Mouse (Mus musculus) small intestine, adult 2 months (tissue): ENCODE data around the gene Cd93. TPM values are rescaled to one million over a fixed set of nuclear protein-coding genes. Genes with fewer than 3 reads are reported as not detected.

Experiments
- H3K27ac ChIP-seq: fragments of 200-500 bp; 2 replicates; pipeline ENCODE4 v1.5.1; 2012; ENCODE audit warnings: low read depth, low read length, control low read depth, inconsistent platforms; ENCODE audit not compliant: insufficient read depth
- H3K27me3 ChIP-seq: fragments of 200-500 bp; 2 replicates; pipeline ENCODE4 v1.6.1; 2012; ENCODE audit warnings: mild to moderate bottlenecking, moderate library complexity, low read length, inconsistent platforms; ENCODE audit not compliant: control insufficient read depth, insufficient read depth
- H3K36me3 ChIP-seq: fragments of 200-500 bp; 2 replicates; pipeline ENCODE4 v1.6.1; 2012; ENCODE audit warnings: mild to moderate bottlenecking, low read length, control low read depth, inconsistent platforms; ENCODE audit not compliant: control insufficient read depth, insufficient read depth
- H3K4me1 ChIP-seq: fragments of 200-500 bp; 2 replicates; pipeline ENCODE4 v1.6.1; 2012; ENCODE audit warnings: low read length, inconsistent platforms, mixed read lengths; ENCODE audit not compliant: control insufficient read depth, insufficient read depth, insufficient read length
- H3K4me3 ChIP-seq: fragments of 200-500 bp; 2 replicates; pipeline ENCODE4 v1.5.1; 2012; ENCODE audit warnings: low read depth, mild to moderate bottlenecking, control low read depth, inconsistent platforms, low read length, moderate library complexity
- CTCF ChIP-seq: fragments of 200-500 bp; IDR thresholded peaks from 2 replicates; pipeline ENCODE4 v1.5.1; 2012; ENCODE audit warnings: low read depth, mild to moderate bottlenecking, control low read depth, inconsistent platforms, low read length, moderate library complexity, mixed read lengths; ENCODE audit not compliant: insufficient replicate concordance, insufficient read length; ENCODE audit errors: extremely low read depth
- POLR2A ChIP-seq: fragments of 200-500 bp; IDR thresholded peaks from 2 replicates; pipeline ENCODE4 v1.6.1; 2012; ENCODE audit warnings: low read depth, mild to moderate bottlenecking, control low read depth, inconsistent platforms, low read length, moderate library complexity
- WGBS: fragments of 180-500 bp; shearing (Covaris S2); methylation state at CpG from one replicate; pipeline ENCODE4 v1.1.7; 2018; 5-methylcytosine and 5-hydroxymethylcytosine counted together
- polyA plus RNA-seq: library from polyadenylated mRNA; depleted of rRNA; stranded (reverse); fragments of >200 nt; gene quantifications from 2 replicates; pipeline ENCODE4 v1.2.3, GENCODE M21; 2012

Gene Cd93
- polyA plus RNA-seq, 1 experiment, result 2.5 TPM

- Histone ChIP-seq H3K36me3 (no peaks in the 10 kb centered on the region), H3K27me3 (no peaks in the 10 kb centered on the region), H3K4me3 (no peak overlapping the region), H3K27ac (no peak overlapping the region), H3K4me1 (no peaks in the 10 kb centered on the region)
- WGBS, result 95% methylated on average over 3 of the region's 3 CpGs
- TF ChIP-seq POLR2A (no peak), CTCF (no peak)
These were observed 9.7 kb upstream of the Cd93 start for GRCm38 (mm10) chr2:148453061-148453460.

DNA sequence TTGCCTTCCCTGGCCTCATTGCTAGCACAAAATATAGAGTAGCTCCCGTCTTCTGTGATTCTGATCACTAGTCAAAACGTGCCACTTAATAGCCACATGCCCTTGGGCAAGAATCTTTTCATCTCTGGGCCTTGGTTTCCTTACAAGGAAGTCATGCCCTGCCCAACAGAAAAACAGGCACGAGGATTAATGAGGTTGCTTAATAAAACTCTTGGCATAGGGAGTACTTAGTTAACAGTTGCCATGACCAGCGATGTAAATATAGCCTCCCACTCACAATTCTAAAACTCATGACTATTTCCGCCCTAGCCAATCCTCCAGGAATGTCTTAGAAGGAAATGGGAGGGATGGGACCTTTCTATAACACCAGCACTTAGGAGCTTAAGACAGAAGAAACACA, 8.1 kb upstream of the Cd93 start:
- Histone ChIP-seq H3K4me3 (no peak overlapping the region), H3K36me3 (no peaks in the 10 kb centered on the region), H3K27ac (no peak overlapping the region), H3K27me3 (no peaks in the 10 kb centered on the region), H3K4me1 (no peaks in the 10 kb centered on the region)
- TF ChIP-seq CTCF (no peak), POLR2A (no peak)
- 62% methylated on average over 5 of the region's 5 CpGs for WGBS

GRCm38 (mm10) chr2:148450616-148451015, 7.3 kb upstream of the Cd93 start:
- no peaks in the 10 kb centered on the region for H3K27me3 ChIP-seq
- 37% methylated on average over 5 of the region's 5 CpGs for WGBS
- H3K27ac ChIP-seq, result no peak overlapping the region
- H3K36me3 ChIP-seq, result no peaks in the 10 kb centered on the region
- H3K4me1 ChIP-seq, result no peaks in the 10 kb centered on the region
- no peak for TF ChIP-seq POLR2A
- TF ChIP-seq CTCF, result no peak
- H3K4me3 ChIP-seq, result no peak overlapping the region

- WGBS, result 95% methylated on average over 1 of the region's 1 CpGs
- H3K27me3 ChIP-seq, result no peaks in the 10 kb centered on the region
- no peak overlapping the region for H3K27ac ChIP-seq
- no peaks in the 10 kb centered on the region for H3K4me1 ChIP-seq
- TF ChIP-seq CTCF, result no peak
- TF ChIP-seq POLR2A, result no peak
- H3K4me3 ChIP-seq, result no peak overlapping the region
- no peaks in the 10 kb centered on the region for H3K36me3 ChIP-seq
These were observed 6.3 kb upstream of the Cd93 start for GRCm38 (mm10) chr2:148449659-148450058.

DNA sequence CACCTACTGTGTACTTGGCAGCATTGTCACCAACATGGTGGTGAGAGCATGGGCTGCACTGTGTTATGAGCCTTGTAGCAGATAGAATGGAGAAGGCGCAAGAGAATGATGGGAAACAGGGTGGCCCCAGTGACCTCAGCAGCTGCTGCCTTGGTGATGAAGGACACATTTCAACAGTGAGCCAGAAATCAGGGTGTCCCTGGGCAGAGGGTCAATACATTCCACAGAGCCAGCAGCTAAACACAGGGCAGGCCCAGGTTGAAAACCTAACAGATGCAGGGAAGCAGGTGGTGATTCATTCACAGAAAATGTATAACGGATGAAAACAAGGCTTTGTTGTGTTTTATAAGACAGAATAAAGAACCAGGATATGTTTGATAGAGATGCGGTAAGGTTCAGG, 3.1 kb upstream of the Cd93 start:
- no peaks in the 10 kb centered on the region for H3K36me3 ChIP-seq
- H3K27ac ChIP-seq, result no peak overlapping the region
- H3K4me3 ChIP-seq, result no peak overlapping the region
- no peaks in the 10 kb centered on the region for H3K27me3 ChIP-seq
- TF ChIP-seq CTCF (no peak), POLR2A (no peak)
- 68% methylated on average over 3 of the region's 3 CpGs for WGBS
- no peaks in the 10 kb centered on the region for H3K4me1 ChIP-seq

GRCm38 (mm10) chr2:148445616-148446015, 2.3 kb upstream of the Cd93 start:
- Histone ChIP-seq H3K27ac (no peak overlapping the region), H3K4me1 (no peaks in the 10 kb centered on the region), H3K27me3 (no peaks in the 10 kb centered on the region), H3K4me3 (no peak overlapping the region), H3K36me3 (no peaks in the 10 kb centered on the region)
- TF ChIP-seq POLR2A (no peak), CTCF (no peak)
- WGBS, result 78% methylated on average over 1 of the region's 1 CpGs

- Histone ChIP-seq H3K27ac (no peak overlapping the region), H3K4me3 (no peak overlapping the region), H3K36me3 (no peaks in the 10 kb centered on the region), H3K4me1 (no peaks in the 10 kb centered on the region), H3K27me3 (no peaks in the 10 kb centered on the region)
- 72% methylated on average over 1 of the region's 1 CpGs for WGBS
- TF ChIP-seq CTCF (no peak), POLR2A (no peak)
These were observed 1.1 kb upstream of the Cd93 start for GRCm38 (mm10) chr2:148444472-148444871.

GRCm38 (mm10) chr2:148442710-148443109, 653 bp downstream of the Cd93 start:
- H3K36me3 ChIP-seq, result no peaks in the 10 kb centered on the region
- H3K27ac ChIP-seq, result peak overlapping the region; percentile 69
- WGBS, result 72% methylated on average over 4 of the region's 4 CpGs
- H3K4me3 ChIP-seq, result peak overlapping the region; percentile 60
- H3K27me3 ChIP-seq, result no peaks in the 10 kb centered on the region
- no peaks in the 10 kb centered on the region for H3K4me1 ChIP-seq
- TF ChIP-seq POLR2A (no peak), CTCF (no peak)
